Mouse (Mus musculus) retina, postnatal 7 days (tissue): ENCODE results near the gene Fzr1.

ENCODE experiments used
- DNase-seq: peaks from one replicate; pipeline ENCODE4 v3.0.0-alpha.2; 2012; ENCODE audit warnings: low read depth, low spot score

Gene Fzr1

GRCm38 (mm10) chr10:81402227-81402765 lies 24.0 kb upstream of the Fzr1 start:
- no peak for DNase-seq

GRCm38 (mm10) chr10:81401521-81402226 lies 23.4 kb upstream of the Fzr1 start:
- no peak for DNase-seq

DNA sequence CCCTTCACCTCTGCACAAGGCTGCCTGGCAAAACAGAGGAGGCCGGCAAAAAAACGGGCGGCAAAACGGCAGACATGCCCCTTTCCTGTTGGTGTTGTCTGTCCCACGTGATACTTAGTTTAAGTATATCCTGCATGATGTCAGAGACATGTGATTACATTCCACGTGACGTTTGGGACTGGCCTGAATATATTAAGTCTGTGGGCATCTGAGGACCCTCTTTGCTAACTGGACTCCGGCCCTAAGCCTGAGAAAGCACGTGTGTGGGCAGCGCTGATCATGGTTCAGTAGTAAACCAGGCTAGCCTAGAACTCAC lies 22.8 kb upstream of the Fzr1 start:
- DNase-seq = no peak

DNA sequence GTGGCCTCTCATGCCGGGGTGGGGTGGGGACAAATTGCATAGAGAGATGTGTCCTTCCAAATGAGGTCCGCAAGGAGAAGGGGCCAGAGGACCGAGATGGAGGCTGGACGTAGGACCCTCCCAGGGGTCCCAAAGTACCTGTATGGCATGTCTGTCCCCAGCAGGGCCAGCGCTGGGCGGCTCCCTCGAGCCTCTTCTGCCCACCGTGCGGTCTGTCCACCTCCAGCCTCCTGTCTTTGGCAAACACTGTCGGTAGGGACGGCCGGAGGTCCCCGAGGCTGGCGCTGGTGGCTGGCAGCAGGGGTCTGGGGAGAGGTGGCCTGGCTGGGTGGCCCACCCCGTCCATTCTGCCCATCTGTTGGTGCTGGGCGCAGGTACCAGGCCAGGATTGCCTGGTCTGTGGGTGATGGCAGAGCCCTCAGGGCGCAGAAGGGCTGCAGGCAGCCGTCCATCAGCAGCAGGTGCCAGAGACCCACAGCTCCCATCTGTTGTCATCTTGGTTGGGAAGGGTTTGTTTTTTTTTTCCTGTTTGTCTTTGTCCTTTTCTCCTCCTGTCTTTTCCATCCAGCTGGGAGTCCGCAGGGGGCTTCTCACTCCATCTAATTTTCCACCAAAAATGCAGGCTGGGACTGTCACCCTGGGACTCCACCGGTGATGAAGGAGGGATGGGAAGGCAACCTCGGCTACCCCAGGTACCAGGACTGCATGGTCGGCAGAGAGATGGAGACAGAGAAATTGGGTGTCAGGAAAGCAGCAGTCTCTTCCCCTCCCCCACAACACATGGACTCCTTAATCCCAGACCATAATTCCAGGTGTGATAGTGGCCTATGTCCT lies 22.3 kb upstream of the Fzr1 start:
- DNase-seq = no peak

DNA sequence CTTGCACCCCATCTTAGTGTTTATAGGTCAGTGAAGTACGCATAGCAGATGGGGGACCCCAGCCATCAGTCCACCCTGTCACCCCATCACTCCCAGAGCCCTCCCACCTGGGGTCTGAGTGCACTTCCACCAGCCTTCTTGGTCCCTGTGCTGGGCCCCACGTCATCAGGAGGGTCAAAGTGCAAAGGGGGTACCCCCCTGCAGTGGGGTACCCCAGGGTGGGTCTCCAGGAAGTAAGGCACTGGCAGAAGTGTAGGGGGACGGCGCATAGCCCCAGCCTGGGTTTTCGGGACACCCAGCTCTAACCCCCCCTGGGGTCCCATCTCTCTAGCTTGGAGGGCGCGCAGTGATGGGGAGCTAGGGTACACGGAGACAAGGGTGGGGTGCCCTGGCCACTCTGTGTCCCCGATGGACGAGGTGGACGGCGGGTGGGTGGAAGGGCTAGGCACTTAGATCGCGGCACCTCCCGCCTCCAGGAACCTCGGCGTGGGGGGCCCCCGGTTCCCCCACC lies 21.5 kb upstream of the Fzr1 start:
- DNase-seq = no peak

GRCm38 (mm10) chr10:81399296-81399695 lies 21.0 kb upstream of the Fzr1 start:
- DNase-seq = no peak

GRCm38 (mm10) chr10:81396749-81397148 lies 18.4 kb upstream of the Fzr1 start:
- no peak for DNase-seq

DNA sequence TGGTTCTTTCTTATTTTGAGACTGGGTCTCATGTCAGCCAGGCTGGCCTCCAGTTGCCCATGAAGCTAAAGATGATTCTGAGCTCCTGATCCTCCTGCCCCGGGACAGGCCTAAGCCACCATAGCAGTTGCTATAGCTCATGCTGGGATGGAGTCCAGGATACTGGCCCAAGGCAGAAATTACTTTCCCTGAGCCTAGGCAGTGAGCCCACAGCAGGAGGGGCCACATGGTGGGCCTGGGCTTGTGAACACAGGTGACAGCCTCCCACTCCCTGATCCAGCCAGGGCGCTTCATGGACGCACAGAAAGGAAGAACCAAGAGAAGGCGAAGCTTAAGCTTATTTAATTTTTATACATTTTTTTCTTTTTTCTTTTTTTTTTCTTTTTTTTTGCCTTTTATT lies 17.5 kb upstream of the Fzr1 start:
- no peak for DNase-seq

DNA sequence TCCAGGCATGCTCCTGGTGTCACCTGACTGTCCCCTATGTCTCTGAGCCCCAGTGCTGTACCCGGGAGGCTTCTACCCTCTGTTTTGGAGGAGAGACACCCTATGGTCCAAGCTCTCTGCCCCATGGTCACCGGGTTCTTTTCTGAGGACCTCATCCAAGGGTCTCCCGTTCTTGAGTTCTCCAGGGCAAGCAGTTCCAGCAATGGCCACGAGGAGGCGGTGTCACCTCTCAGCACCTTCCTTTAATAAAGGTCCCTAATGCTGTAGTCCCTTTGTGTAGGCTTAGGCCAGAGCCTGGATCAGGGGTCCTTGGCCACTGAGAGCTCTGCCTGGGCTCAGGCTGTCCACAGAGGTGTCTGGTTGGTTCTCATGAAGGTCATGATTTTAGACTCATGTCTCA lies 16.8 kb upstream of the Fzr1 start:
- no peak for DNase-seq

DNA sequence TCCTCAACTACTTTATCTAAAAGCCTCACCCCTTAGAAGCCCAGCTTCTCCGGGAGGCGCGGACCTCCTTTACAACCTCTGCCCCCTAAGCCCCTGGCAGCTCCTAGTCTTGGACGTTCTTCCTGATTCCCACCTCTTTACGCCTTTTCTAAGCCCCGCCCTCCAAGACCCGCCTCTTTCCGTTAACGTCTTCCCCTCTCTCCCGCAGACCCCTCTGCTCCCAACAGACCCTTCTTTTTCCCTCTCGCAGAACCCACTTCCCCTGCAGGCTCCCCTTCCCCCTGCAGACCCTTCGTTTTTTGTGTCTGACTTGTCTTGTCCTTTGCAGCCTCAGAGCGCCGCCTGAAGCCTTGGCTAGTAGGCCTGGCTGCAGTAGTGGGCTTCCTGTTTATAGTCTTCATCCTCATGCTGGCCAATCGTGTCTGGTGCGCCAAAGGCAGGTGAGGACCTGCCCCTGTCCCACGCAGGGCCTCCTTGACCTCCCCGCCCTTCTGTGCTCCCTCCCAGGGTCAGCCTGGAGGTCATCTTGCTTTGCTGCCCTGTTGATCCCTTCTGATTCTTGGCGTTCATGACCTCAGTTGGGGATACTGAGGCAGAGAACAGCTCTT lies 15.2 kb upstream of the Fzr1 start:
- no peak for DNase-seq

- no peak for DNase-seq
Observed at GRCm38 (mm10) chr10:81392781-81393185, 14.5 kb upstream of the Fzr1 start, which contains the start of gene Smim24. Gene Smim24, plus strand, starts transcription at chr10:81393051.

GRCm38 (mm10) chr10:81392270-81392669 lies 14.0 kb upstream of the Fzr1 start:
- no peak for DNase-seq

DNA sequence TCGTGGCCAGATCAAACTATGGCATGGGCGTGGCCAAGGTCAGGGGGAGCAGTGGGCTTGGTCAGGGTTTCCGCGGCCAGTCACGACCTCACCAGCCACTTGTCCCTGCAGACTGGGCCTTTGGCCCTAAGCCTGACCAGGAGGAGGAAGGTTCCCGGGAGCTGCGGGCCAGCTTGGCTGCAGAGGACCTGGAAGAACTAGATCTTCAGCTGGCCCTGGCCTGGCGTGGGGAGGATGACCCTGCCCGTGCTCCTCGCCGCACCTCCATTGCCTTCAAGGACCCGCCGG lies 12.3 kb upstream of the Fzr1 start:
- no peak for DNase-seq

- DNase-seq = peak; percentile 80
Observed at GRCm38 (mm10) chr10:81389801-81390677, 11.7 kb upstream of the Fzr1 start.

- DNase-seq = no peak
Observed at GRCm38 (mm10) chr10:81389373-81389772, 11.1 kb upstream of the Fzr1 start.

- DNase-seq = no peak
Observed at GRCm38 (mm10) chr10:81388505-81389055, 10.3 kb upstream of the Fzr1 start, which contains the start of gene Gm48552. Gene Gm48552, plus strand, starts transcription at chr10:81389005.

DNA sequence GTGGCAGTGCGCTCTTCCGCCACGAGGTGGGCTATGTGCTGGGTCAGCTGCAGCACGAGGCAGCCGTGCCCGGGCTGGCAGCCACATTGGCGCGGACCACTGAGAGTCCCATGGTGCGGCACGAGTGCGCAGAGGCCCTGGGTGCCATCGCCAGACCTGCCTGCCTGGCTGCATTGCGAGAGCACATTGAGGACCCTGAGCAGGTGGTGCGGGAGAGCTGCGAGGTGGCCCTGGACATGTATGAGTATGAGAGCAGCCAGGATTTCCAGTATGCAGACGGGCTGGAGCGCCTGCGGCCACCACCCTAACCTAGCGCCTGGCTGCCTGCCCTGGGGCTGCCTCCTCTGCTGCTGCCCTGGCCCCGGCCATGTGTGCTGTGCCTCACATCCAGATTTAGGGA lies 9.4 kb upstream of the Fzr1 start:
- no peak for DNase-seq

GRCm38 (mm10) chr10:81385603-81386306 lies 7.4 kb upstream of the Fzr1 start:
- no peak for DNase-seq

DNA sequence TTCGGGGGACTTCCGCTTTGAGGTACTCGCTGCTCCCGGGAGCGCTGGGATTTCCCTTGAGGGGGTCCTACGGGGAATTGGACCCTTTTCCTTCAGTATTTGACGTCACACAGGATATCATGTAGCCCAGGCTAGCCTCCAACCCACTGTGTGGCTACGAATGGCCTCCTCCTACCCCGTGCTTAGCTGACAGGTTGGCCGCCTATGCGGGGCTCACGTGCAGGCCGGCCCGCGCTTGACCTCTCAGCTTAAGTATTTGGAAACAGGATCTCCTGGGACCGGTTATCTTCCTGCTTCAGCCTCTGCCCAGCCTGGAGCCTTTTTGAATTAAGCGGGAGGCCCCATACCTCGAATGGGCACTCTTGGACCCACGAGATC lies 6.3 kb upstream of the Fzr1 start:
- DNase-seq = no peak

- DNase-seq = peak; percentile 97
Observed at GRCm38 (mm10) chr10:81383802-81384604, 5.7 kb upstream of the Fzr1 start, which contains the start of the genes Dohh and Gm48551. Gene Dohh, plus strand, starts transcription at chr10:81384428. Gene Gm48551, plus strand, starts transcription at chr10:81384466.
